Mouse (Mus musculus) intestine, postnatal 0 days (tissue): Measurements from ENCODE around the gene Hsd11b1. TPM values are rescaled to one million over a fixed set of nuclear protein-coding genes. Genes with fewer than 3 reads are reported as not detected.

Experiments used
- ATAC-seq: fragments of 200-750 bp; cut with Nextera tagmentation; 2 replicates; pipeline ENCODE4 v1.8.0; 2017; ENCODE audit warnings: mild to moderate bottlenecking, moderate TSS enrichment, moderate library complexity
- H3K27ac ChIP-seq: fragments of 300-500 bp; sonication (generic); 2 replicates; pipeline ENCODE4 v1.5.1; 2014; ENCODE audit warnings: mild to moderate bottlenecking, low read depth, low read length, moderate library complexity
- H3K27me3 ChIP-seq: fragments of 300-500 bp; sonication (generic); replicated peaks from 2 replicates; pipeline ENCODE4 v1.6.1; 2014; ENCODE audit warnings: low read length, mixed read lengths; ENCODE audit not compliant: control insufficient read depth, insufficient read depth
- H3K36me3 ChIP-seq: fragments of 300-500 bp; sonication (generic); 2 replicates; pipeline ENCODE4 v1.6.1; 2014; ENCODE audit warnings: mild to moderate bottlenecking, moderate library complexity; ENCODE audit not compliant: control insufficient read depth, insufficient read depth
- H3K4me1 ChIP-seq: fragments of 300-500 bp; sonication (generic); replicated peaks from 2 replicates; pipeline ENCODE4 v1.6.1; 2014; ENCODE audit warnings: antibody characterized with exemption, low read length, mixed read lengths; ENCODE audit not compliant: control insufficient read depth, insufficient read depth
- H3K4me2 ChIP-seq: fragments of 300-500 bp; sonication (generic); replicated peaks from 2 replicates; pipeline ENCODE4 v1.6.1; 2014; ENCODE audit warnings: low read depth, mild to moderate bottlenecking, moderate library complexity
- H3K4me3 ChIP-seq: fragments of 300-500 bp; sonication (generic); 2 replicates; pipeline ENCODE4 v1.5.1; 2014; ENCODE audit warnings: low read depth, low read length
- H3K9ac ChIP-seq: fragments of 300-500 bp; sonication (generic); 2 replicates; pipeline ENCODE4 v1.6.1; 2014; ENCODE audit warnings: mild to moderate bottlenecking, low read depth, low read length
- H3K9me3 ChIP-seq: fragments of 300-500 bp; sonication (generic); 2 replicates; pipeline ENCODE4 v1.6.1; 2016; ENCODE audit warnings: mixed run types; ENCODE audit not compliant: control insufficient read depth
- CTCF ChIP-seq: sonication (generic); IDR thresholded peaks from 2 replicates; pipeline ENCODE4 v1.5.1; 2016; ENCODE audit warnings: low read depth, mild to moderate bottlenecking, control low read depth, antibody characterized with exemption, moderate library complexity
- WGBS: fragments of 180-500 bp; shearing (Covaris S2); extraction: QIAGEN DNeasy Blood & Tissue Kit; methylation state at CpG from one replicate; pipeline ENCODE4 v1.1.7; 2014; 5-methylcytosine and 5-hydroxymethylcytosine counted together
- polyA plus RNA-seq: library from polyadenylated mRNA; unstranded; fragments of >200 nt; fragmentation: Nextera tagmentation; extraction: Ambion mirVana; gene quantifications from 2 replicates; pipeline ENCODE4 v1.2.1, GENCODE M21; 2015

The Hsd11b1 gene
- polyA plus RNA-seq, 1 experiment from 2014 or later: 3.2 TPM

GRCm38 (mm10) chr1:193174143-193174733 lies 89.6 kb downstream of the Hsd11b1 start:
- ATAC-seq: no peak
- peaks cover 10% of the 10 kb centered on the region; the same call in 1 of the 2 replicates for H3K4me1 ChIP-seq
- no peak for TF ChIP-seq CTCF
- peak overlapping the region; percentile 68 for H3K4me2 ChIP-seq
- H3K9me3 ChIP-seq: no peaks in the 10 kb centered on the region
- no peaks in the 10 kb centered on the region for H3K27me3 ChIP-seq
- H3K9ac ChIP-seq: peak overlapping the region; percentile 45
- peak overlapping the region; percentile 54 for H3K27ac ChIP-seq
- no peaks in the 10 kb centered on the region; the same call in 1 of the 2 replicates for H3K36me3 ChIP-seq
- WGBS: 61% methylated on average over 13 of the region's 13 CpGs
- H3K4me3 ChIP-seq: peak overlapping the region; percentile 71

- H3K4me3 ChIP-seq: peak overlapping the region; percentile 71
- no peaks in the 10 kb centered on the region for H3K9me3 ChIP-seq
- H3K4me2 ChIP-seq: peak overlapping the region; percentile 68
- H3K36me3 ChIP-seq: no peaks in the 10 kb centered on the region; the same call in 1 of the 2 replicates
- 10% methylated on average over 9 of the region's 9 CpGs for WGBS
- H3K4me1 ChIP-seq: peaks cover 10% of the 10 kb centered on the region; the same call in 1 of the 2 replicates
- TF ChIP-seq CTCF: no peak
- H3K9ac ChIP-seq: peak overlapping the region; percentile 45
- H3K27me3 ChIP-seq: no peaks in the 10 kb centered on the region
- peak overlapping the region; percentile 54 for H3K27ac ChIP-seq
- ATAC-seq: peak; percentile 44; the same call in 1 of the 2 replicates
These were observed 90.1 kb downstream of the Hsd11b1 start for GRCm38 (mm10) chr1:193173810-193174129.

- peak; percentile 95 for ATAC-seq
- peak overlapping the region; percentile 71 for H3K4me3 ChIP-seq
- under 1% methylated on average over 48 of the region's 48 CpGs for WGBS
- no peaks in the 10 kb centered on the region for H3K27me3 ChIP-seq
- TF ChIP-seq CTCF: peak; percentile 32
- H3K9ac ChIP-seq: peak overlapping the region; percentile 45
- H3K4me2 ChIP-seq: peak overlapping the region; percentile 68
- H3K36me3 ChIP-seq: peaks cover 4% of the 10 kb centered on the region; the same call in 1 of the 2 replicates
- H3K4me1 ChIP-seq: peaks cover 9% of the 10 kb centered on the region; the same call in 1 of the 2 replicates
- H3K27ac ChIP-seq: peak overlapping the region; percentile 54
- no peaks in the 10 kb centered on the region for H3K9me3 ChIP-seq
These were observed 90.7 kb downstream of the Hsd11b1 start for GRCm38 (mm10) chr1:193172991-193173809.

Other genes with a start within 250 kb of the Hsd11b1 start
- 0.73 and 0.75 TPM in 2 replicates for gene Syt14, start 228.3 kb downstream of the Hsd11b1 start, polyA plus RNA-seq
- 1.7 and 1.8 TPM in 2 replicates for gene Diexf, start 133.8 kb downstream of the Hsd11b1 start, polyA plus RNA-seq
- 47.8 and 48.3 TPM in 2 replicates for gene Irf6, start 111.0 kb downstream of the Hsd11b1 start, polyA plus RNA-seq
- 7.2 and 8.0 TPM in 2 replicates for gene A130010J15Rik, start 96.0 kb downstream of the Hsd11b1 start, polyA plus RNA-seq
- gene Traf3ip3, start 62.4 kb downstream of the Hsd11b1 start, polyA plus RNA-seq: 2.5 and 3.2 TPM in 2 replicates
- 1.7 and 2.5 TPM in 2 replicates for gene Lamb3, start 56.4 kb downstream of the Hsd11b1 start, polyA plus RNA-seq
- gene G0s2, start 9.1 kb upstream of the Hsd11b1 start, polyA plus RNA-seq: 10.1 and 11.7 TPM in 2 replicates
- 0.93 and 1.0 TPM in 2 replicates for gene Camk1g, start 106.2 kb upstream of the Hsd11b1 start, polyA plus RNA-seq